8 mouse cellular contexts compared by ENCODE assay signal in the genomic region with DNA sequence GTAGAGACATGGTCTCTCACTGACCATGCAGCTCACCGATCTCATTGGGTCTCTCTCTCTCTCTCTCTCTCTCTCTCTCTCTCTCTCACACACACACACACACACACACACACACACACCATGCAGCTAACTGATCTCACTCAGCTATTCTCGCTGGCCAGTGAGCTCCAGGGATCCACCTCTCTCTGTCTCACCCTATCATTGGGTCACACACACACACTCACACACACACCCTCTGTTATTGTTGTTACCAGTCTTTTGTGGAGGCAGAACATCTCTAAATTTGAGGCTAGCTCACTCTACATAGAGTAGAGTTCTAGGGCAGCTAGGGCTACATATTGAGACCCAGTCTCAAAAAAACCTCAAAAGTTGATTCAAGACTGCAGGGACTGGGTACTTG. TPM values are rescaled to one million over a fixed set of nuclear protein-coding genes. Genes with fewer than 3 reads are reported as not detected.
DNase-seq lines count a peak whose midpoint lies in the region; ATAC-seq and TF ChIP-seq lines count a peak whose summit lies in the region.

No protein-coding gene starts in this region.

- H3K4me3 ChIP-seq in forebrain, embryonic 10.5 days = peak overlapping the region; percentile 95; the same call in 1 of the 2 replicates
- no peak overlapping the region; the same call in 1 of the 2 replicates for H3K4me3 ChIP-seq in forebrain, embryonic 11.5 days (ENCODE audit: low read depth, low read length)
- peak overlapping the region; percentile 70; the same call in 1 of the 2 replicates for H3K4me3 ChIP-seq in lung, embryonic 15.5 days
- peak overlapping the region; percentile 97; the same call in 1 of the 2 replicates for H3K4me3 ChIP-seq in limb, embryonic 13.5 days
- 0 out of 2 replicates have a peak overlapping the region, but pooled peaks have one; percentile 16 for H3K4me3 ChIP-seq in small intestine, adult 2 months (ENCODE audit: low read depth, low read length)

- no peak overlapping the region; the same call in 1 of the 2 replicates for H3K4me2 ChIP-seq in forebrain, embryonic 11.5 days (ENCODE audit: low read depth, low read length, severe bottlenecking)
- H3K4me2 ChIP-seq in lung, embryonic 15.5 days = peak overlapping the region; percentile 91
- H3K4me2 ChIP-seq in limb, embryonic 13.5 days (replicated peaks) = peak overlapping the region; percentile 85

- H3K9me3 ChIP-seq in forebrain, embryonic 10.5 days = no peaks in the 10 kb centered on the region
- H3K9me3 ChIP-seq in forebrain, embryonic 11.5 days (ENCODE audit: control insufficient read depth, low read length) = no peaks in the 10 kb centered on the region
- no peaks in the 10 kb centered on the region for H3K9me3 ChIP-seq in lung, embryonic 15.5 days
- no peaks in the 10 kb centered on the region for H3K9me3 ChIP-seq in limb, embryonic 13.5 days

- peaks cover 31% of the 10 kb centered on the region for H3K4me1 ChIP-seq in forebrain, embryonic 10.5 days
- H3K4me1 ChIP-seq in forebrain, embryonic 11.5 days (replicated peaks; ENCODE audit: control insufficient read depth, insufficient read depth, low read length) = peaks cover 11% of the 10 kb centered on the region
- peaks cover 25% of the 10 kb centered on the region for H3K4me1 ChIP-seq in lung, embryonic 15.5 days
- H3K4me1 ChIP-seq in limb, embryonic 13.5 days = peaks cover 40% of the 10 kb centered on the region
- H3K4me1 ChIP-seq in small intestine, adult 2 months (ENCODE audit: control insufficient read depth, insufficient read depth, insufficient read length, low read length) = peaks cover 21% of the 10 kb centered on the region

- WGBS in forebrain, embryonic 10.5 days = 82% methylated on average over 2 of the region's 2 CpGs
- 79% methylated on average over 2 of the region's 2 CpGs for WGBS in forebrain, embryonic 11.5 days
- 62% methylated on average over 2 of the region's 2 CpGs for WGBS in lung, embryonic 15.5 days
- 75% methylated on average over 2 of the region's 2 CpGs for WGBS in limb, embryonic 13.5 days
- 31% methylated on average over 2 of the region's 2 CpGs for WGBS in small intestine, adult 2 months

- H3K27ac ChIP-seq in forebrain, embryonic 10.5 days = no peak overlapping the region
- no peak overlapping the region for H3K27ac ChIP-seq in forebrain, embryonic 11.5 days (ENCODE audit: low read depth, low read length)
- H3K27ac ChIP-seq in lung, embryonic 15.5 days = no peak overlapping the region
- H3K27ac ChIP-seq in limb, embryonic 13.5 days = no peak overlapping the region
- H3K27ac ChIP-seq in small intestine, adult 2 months (ENCODE audit: insufficient read depth, low read depth, low read length) = peak overlapping the region; percentile 19

- DNase-seq in forebrain, embryonic 10.5 days (ENCODE audit: extremely low spot score, low spot score) = no peak
- DNase-seq in forebrain, embryonic 11.5 days (ENCODE audit: low spot score) = no peak
- DNase-seq in lung, postnatal 36 days = no peak
- DNase-seq in adrenal gland, postnatal 14 days = no peak
- DNase-seq in thymus, postnatal 36 days = no peak

- no peak for TF ChIP-seq POLR2A in small intestine, adult 2 months (IDR thresholded peaks at IDR 0.05; ENCODE audit: low read depth, low read length)

- TF ChIP-seq CTCF in small intestine, adult 2 months (IDR thresholded peaks at IDR 0.05; ENCODE audit: extremely low read depth, insufficient read length, insufficient replicate concordance, low read depth, low read length) = no peak

- no peak overlapping the region for H3K9ac ChIP-seq in forebrain, embryonic 11.5 days (ENCODE audit: low read length)
- no peak overlapping the region for H3K9ac ChIP-seq in lung, embryonic 15.5 days
- H3K9ac ChIP-seq in limb, embryonic 13.5 days = no peak overlapping the region

- ATAC-seq in forebrain, embryonic 11.5 days (replicated peaks; ENCODE audit: low FRiP score) = no peak
- ATAC-seq in lung, embryonic 15.5 days (ENCODE audit: borderline replicate concordance, extremely low read depth, low FRiP score, low TSS enrichment) = no peak
- no peak for ATAC-seq in limb, embryonic 13.5 days (ENCODE audit: low FRiP score, low read depth)

- no peaks in the 10 kb centered on the region for H3K27me3 ChIP-seq in forebrain, embryonic 10.5 days (ENCODE audit: poor library complexity, severe bottlenecking)
- H3K27me3 ChIP-seq in forebrain, embryonic 11.5 days (ENCODE audit: control insufficient read depth, insufficient read depth, low read length) = no peaks in the 10 kb centered on the region
- no peaks in the 10 kb centered on the region for H3K27me3 ChIP-seq in lung, embryonic 15.5 days
- H3K27me3 ChIP-seq in limb, embryonic 13.5 days = no peaks in the 10 kb centered on the region
- H3K27me3 ChIP-seq in small intestine, adult 2 months (ENCODE audit: control insufficient read depth, insufficient read depth, low read length) = no peaks in the 10 kb centered on the region

- H3K36me3 ChIP-seq in forebrain, embryonic 10.5 days (replicated peaks) = peaks cover 14% of the 10 kb centered on the region
- no peaks in the 10 kb centered on the region for H3K36me3 ChIP-seq in forebrain, embryonic 11.5 days (ENCODE audit: control insufficient read depth, insufficient read depth, low read length)
- H3K36me3 ChIP-seq in lung, embryonic 15.5 days = no peaks in the 10 kb centered on the region
- H3K36me3 ChIP-seq in limb, embryonic 13.5 days = peaks cover under 1% of the 10 kb centered on the region
- peaks cover 2% of the 10 kb centered on the region for H3K36me3 ChIP-seq in small intestine, adult 2 months (ENCODE audit: control insufficient read depth, insufficient read depth, low read length)

RNA-seq across cellular contexts. Expression of a gene that starts 1.8 kb away (rescaled TPM):
- 65.9 and 66.3 TPM in 2 replicates for polyA plus RNA-seq in forebrain, embryonic 10.5 days (2016; fragmentation: Nextera tagmentation; extraction: Ambion mirVana)
- 72.8 and 74.0 TPM in 2 replicates for polyA plus RNA-seq in forebrain, embryonic 11.5 days (2014; fragmentation: Nextera tagmentation; extraction: Ambion mirVana)
- polyA plus RNA-seq in lung, embryonic 15.5 days (2015; fragmentation: Nextera tagmentation; extraction: Ambion mirVana) = 73.6 and 77.4 TPM in 2 replicates
- polyA plus RNA-seq in limb, embryonic 13.5 days (2015; fragmentation: Nextera tagmentation; extraction: Ambion mirVana) = 72.5 and 77.0 TPM in 2 replicates
- 179 and 517 TPM in 2 replicates for polyA plus RNA-seq in small intestine, adult 2 months (2012; rRNA removed)
- total RNA-seq in adrenal gland, postnatal 14 days (2021) = 93.2 and 101 TPM in 2 replicates

RNA-seq across cellular contexts. Expression of a gene that starts 14.9 kb away (rescaled TPM):
- polyA plus RNA-seq in forebrain, embryonic 10.5 days (2016; fragmentation: Nextera tagmentation; extraction: Ambion mirVana) = 71.7 and 74.0 TPM in 2 replicates
- 58.2 and 61.5 TPM in 2 replicates for polyA plus RNA-seq in forebrain, embryonic 11.5 days (2014; fragmentation: Nextera tagmentation; extraction: Ambion mirVana)
- 42.4 and 43.7 TPM in 2 replicates for polyA plus RNA-seq in lung, embryonic 15.5 days (2015; fragmentation: Nextera tagmentation; extraction: Ambion mirVana)
- polyA plus RNA-seq in limb, embryonic 13.5 days (2015; fragmentation: Nextera tagmentation; extraction: Ambion mirVana) = 49.5 and 52.2 TPM in 2 replicates
- 30.1 and 32.8 TPM in 2 replicates for polyA plus RNA-seq in small intestine, adult 2 months (2012; rRNA removed)
- total RNA-seq in adrenal gland, postnatal 14 days (2021) = 13.9 and 20.8 TPM in 2 replicates

RNA-seq across cellular contexts. Expression of a gene that starts 58.9 kb away (rescaled TPM):
- 328 and 336 TPM in 2 replicates for polyA plus RNA-seq in forebrain, embryonic 10.5 days (2016; fragmentation: Nextera tagmentation; extraction: Ambion mirVana)
- 295 and 297 TPM in 2 replicates for polyA plus RNA-seq in forebrain, embryonic 11.5 days (2014; fragmentation: Nextera tagmentation; extraction: Ambion mirVana)
- polyA plus RNA-seq in lung, embryonic 15.5 days (2015; fragmentation: Nextera tagmentation; extraction: Ambion mirVana) = 195 and 198 TPM in 2 replicates
- polyA plus RNA-seq in limb, embryonic 13.5 days (2015; fragmentation: Nextera tagmentation; extraction: Ambion mirVana) = 257 and 268 TPM in 2 replicates
- polyA plus RNA-seq in small intestine, adult 2 months (2012; rRNA removed) = 18.8 and 30.7 TPM in 2 replicates
- 55.3 and 64.4 TPM in 2 replicates for total RNA-seq in adrenal gland, postnatal 14 days (2021)
